Mouse (Mus musculus) MEL (cell line): ENCODE data around the gene Arhgap21. TPM values are rescaled to one million over a fixed set of nuclear protein-coding genes. Genes with fewer than 3 reads are reported as not detected.

Experiments used
- DNase-seq: peaks from one replicate; pipeline ENCODE4 v3.0.0; 2011; ENCODE audit warnings: low read depth, low spot score
- H3K27ac ChIP-seq: 2 replicates; pipeline ENCODE4 v1.5.1; 2012; ENCODE audit warnings: low read depth, mild to moderate bottlenecking, control low read depth, low read length, moderate library complexity; ENCODE audit not compliant: control insufficient read depth
- H3K27me3 ChIP-seq, 2 experiments: fragments of 150-350 bp in 1 of 2; sonication (generic) in 1 of 2; 2 replicates each; pipeline ENCODE4 v1.6.1; 2012; ENCODE audit warnings: low read length in 2 of 2, mild to moderate bottlenecking in 2 of 2, improper control_type of control experiment in 1 of 2, moderate library complexity in 1 of 2; ENCODE audit not compliant: insufficient read depth in 2 of 2, control insufficient read depth in 1 of 2
- H3K36me3 ChIP-seq, 2 experiments: 2 replicates each; pipeline ENCODE4 v1.6.1; 2012 to 2014; ENCODE audit warnings: low read length in 2 of 2, improper control_type of control experiment in 1 of 2, inconsistent platforms in 1 of 2, mild to moderate bottlenecking in 1 of 2; ENCODE audit not compliant: insufficient read depth in 2 of 2, control insufficient read depth in 1 of 2
- H3K4me1 ChIP-seq, 2 experiments: fragments of 150-350 bp in 1 of 2; sonication (generic) in 1 of 2; 2 replicates each; pipeline ENCODE4 v1.6.1; 2012; ENCODE audit warnings: low read length in 2 of 2, improper control_type of control experiment in 1 of 2, mild to moderate bottlenecking in 1 of 2; ENCODE audit not compliant: insufficient read depth in 2 of 2, control insufficient read depth in 1 of 2
- H3K4me3 ChIP-seq, 2 experiments: fragments of 150-350 bp in 1 of 2; sonication (generic) in 1 of 2; 2 replicates each; pipeline ENCODE4 v1.5.1; 2012; ENCODE audit warnings: low read depth in 2 of 2, low read length in 2 of 2, mild to moderate bottlenecking in 2 of 2, moderate library complexity in 2 of 2, control low read depth in 1 of 2, improper control_type of control experiment in 1 of 2; ENCODE audit not compliant: control insufficient read depth in 1 of 2, insufficient read depth in 1 of 2
- H3K79me2 ChIP-seq: 2 replicates; pipeline ENCODE4 v1.6.1; 2012; ENCODE audit warnings: mild to moderate bottlenecking, low read length, moderate library complexity; ENCODE audit not compliant: control insufficient read depth, poor library complexity, insufficient read depth
- H3K9ac ChIP-seq: 2 replicates; pipeline ENCODE4 v1.6.1; 2012; ENCODE audit warnings: low read depth, mild to moderate bottlenecking, control low read depth, low read length, moderate library complexity; ENCODE audit not compliant: control insufficient read depth, poor library complexity, severe bottlenecking
- H3K9me3 ChIP-seq: fragments of 150-350 bp; sonication (generic); replicated peaks from 2 replicates; pipeline ENCODE4 v1.6.1; 2012; ENCODE audit warnings: mild to moderate bottlenecking, low read length, improper control_type of control experiment, moderate library complexity; ENCODE audit not compliant: insufficient read depth
- CHD1 ChIP-seq: IDR thresholded peaks from 2 replicates; pipeline ENCODE4 v1.6.1; 2012; ENCODE audit warnings: low read depth, mild to moderate bottlenecking, inconsistent platforms, low read length, improper control_type of control experiment
- CHD2 ChIP-seq: IDR thresholded peaks from 2 replicates; pipeline ENCODE4 v1.6.1; 2011; ENCODE audit warnings: low read length, improper control_type of control experiment
- CTCF ChIP-seq, 3 experiments: IDR thresholded peaks in 2 of 3; conservative IDR thresholded peaks in 1 of 3; 2 replicates each; pipeline ENCODE4 v1.5.1; 2011 to 2012; ENCODE audit warnings: low read length in 3 of 3, low read depth in 2 of 3, mild to moderate bottlenecking in 2 of 3, improper control_type of control experiment in 1 of 3, inconsistent platforms in 1 of 3, mixed read lengths in 1 of 3, moderate library complexity in 1 of 3; ENCODE audit not compliant: control insufficient read depth in 1 of 3, insufficient read depth in 1 of 3, poor library complexity in 1 of 3, severe bottlenecking in 1 of 3
- ELF1 ChIP-seq: IDR thresholded peaks from 2 replicates; pipeline ENCODE4 v1.6.1; 2014; ENCODE audit warnings: low read depth, mild to moderate bottlenecking, inconsistent platforms, low read length, improper control_type of control experiment, moderate library complexity
- ETS1 ChIP-seq: IDR thresholded peaks from 2 replicates; pipeline ENCODE4 v1.6.1; 2012; ENCODE audit warnings: low read depth, mild to moderate bottlenecking, inconsistent platforms, low read length, improper control_type of control experiment, moderate library complexity
- GATA1 ChIP-seq: IDR thresholded peaks from 2 replicates; pipeline ENCODE4 v1.6.1; 2011; ENCODE audit warnings: low read depth, low read length, improper control_type of control experiment
- HCFC1 ChIP-seq: IDR thresholded peaks from 2 replicates; pipeline ENCODE4 v1.6.1; 2012; ENCODE audit warnings: low read depth, mild to moderate bottlenecking, inconsistent platforms, low read length, improper control_type of control experiment, moderate library complexity
- JUND ChIP-seq: IDR thresholded peaks from 2 replicates; pipeline ENCODE4 v1.6.1; 2011; ENCODE audit warnings: low read depth, mild to moderate bottlenecking, improper control_type of control experiment, low read length
- KAT2A ChIP-seq: conservative IDR thresholded peaks from 2 replicates; pipeline ENCODE4 v1.6.1; 2012; ENCODE audit warnings: low read depth, low read length, improper control_type of control experiment, inconsistent platforms
- MAFK ChIP-seq: IDR thresholded peaks from 2 replicates; pipeline ENCODE4 v1.6.1; 2011; ENCODE audit warnings: low read depth, mild to moderate bottlenecking, low read length, improper control_type of control experiment, borderline replicate concordance
- MAX ChIP-seq: IDR thresholded peaks from 2 replicates; pipeline ENCODE4 v1.6.1; 2011; ENCODE audit warnings: low read length, improper control_type of control experiment
- MXI1 ChIP-seq: IDR thresholded peaks from 2 replicates; pipeline ENCODE4 v1.6.1; 2011; ENCODE audit warnings: mild to moderate bottlenecking, low read depth, low read length, improper control_type of control experiment
- MYB ChIP-seq: IDR thresholded peaks from 2 replicates; pipeline ENCODE4 v1.6.1; 2011; ENCODE audit warnings: mild to moderate bottlenecking, low read depth, low read length, improper control_type of control experiment
- NELFE ChIP-seq: IDR thresholded peaks from 2 replicates; pipeline ENCODE4 v1.6.1; 2011; ENCODE audit warnings: low read depth, low read length, improper control_type of control experiment
- POLR2AphosphoS5 ChIP-seq: IDR thresholded peaks from 2 replicates; pipeline ENCODE4 v1.6.1; 2012; ENCODE audit warnings: low read depth, borderline replicate concordance, mild to moderate bottlenecking, inconsistent platforms, low read length, moderate library complexity, mixed read lengths
- RAD21 ChIP-seq: IDR thresholded peaks from 2 replicates; pipeline ENCODE4 v1.6.1; 2011; ENCODE audit warnings: mild to moderate bottlenecking, low read depth, low read length, improper control_type of control experiment
- RCOR1 ChIP-seq: IDR thresholded peaks from 2 replicates; pipeline ENCODE4 v1.6.1; 2012; ENCODE audit warnings: low read depth, mild to moderate bottlenecking, inconsistent platforms, low read length, improper control_type of control experiment
- SIN3A ChIP-seq: IDR thresholded peaks from 2 replicates; pipeline ENCODE4 v1.6.1; 2012; ENCODE audit warnings: low read length, improper control_type of control experiment, inconsistent platforms
- SMC3 ChIP-seq: IDR thresholded peaks from 2 replicates; pipeline ENCODE4 v1.6.1; 2011; ENCODE audit warnings: low read depth, low read length, improper control_type of control experiment
- TAL1 ChIP-seq: IDR thresholded peaks from 2 replicates; pipeline ENCODE4 v1.6.1; 2012; ENCODE audit warnings: mild to moderate bottlenecking, inconsistent platforms, low read length, moderate library complexity, mixed read lengths
- TBP ChIP-seq: IDR thresholded peaks from 2 replicates; pipeline ENCODE4 v1.8.0; 2011; ENCODE audit warnings: low read depth, low read length, improper control_type of control experiment
- UBTF ChIP-seq: IDR thresholded peaks from 2 replicates; pipeline ENCODE4 v1.6.1; 2012; ENCODE audit warnings: low read depth, mild to moderate bottlenecking, inconsistent platforms, low read length, improper control_type of control experiment, moderate library complexity, borderline replicate concordance; ENCODE audit not compliant: insufficient read depth
- USF2 ChIP-seq, 2 experiments: IDR thresholded peaks; 2 replicates each; pipeline ENCODE4 v1.6.1; 2011 to 2012; ENCODE audit warnings: improper control_type of control experiment in 2 of 2, low read length in 2 of 2, borderline replicate concordance in 1 of 2, inconsistent platforms in 1 of 2, low read depth in 1 of 2, mild to moderate bottlenecking in 1 of 2; ENCODE audit not compliant: insufficient read depth in 1 of 2
- polyA plus RNA-seq, 2 experiments: library from polyadenylated mRNA; stranded (reverse) in 1 of 2; unstranded in 1 of 2; fragments of >175 nt in 1 of 2; fragments of >200 nt in 1 of 2; gene quantifications; 2 replicates each; pipeline versions ENCODE4 v1.2.1 to v1.2.4; 2012; ENCODE audit warnings: low replicate concordance in 2 of 2, low read depth in 1 of 2; ENCODE audit not compliant: insufficient read length in 2 of 2, insufficient read depth in 1 of 2, missing spikeins in 1 of 2
- total RNA-seq: library from RNA; depleted of rRNA; stranded (reverse); fragments of 300-350 nt; gene quantifications from 2 replicates; pipeline ENCODE4 v1.2.3, GENCODE M21; 2012

The Arhgap21 gene
- total and polyA plus RNA-seq, 3 experiments = 12.4 to 104 (median 30.6) TPM

- no peak overlapping the region for H3K27ac ChIP-seq
- TF ChIP-seq SMC3 (no peak), CHD1 (no peak), TBP (no peak), POLR2AphosphoS5 (no peak), MAX (no peak), MAFK (no peak), GATA1 (no peak), ETS1 (no peak), ELF1 (no peak), HCFC1 (no peak), JUND (no peak), SIN3A (no peak), MXI1 (no peak)
- TF ChIP-seq, all 39 proteins: peak for 0
- no peaks in the 10 kb centered on the region for H3K27me3 ChIP-seq
- H3K4me1 ChIP-seq = no peaks in the 10 kb centered on the region
- no peak overlapping the region for H3K4me3 ChIP-seq
- H3K36me3 ChIP-seq = no peaks in the 10 kb centered on the region
- DNase-seq = no peak
- H3K9ac ChIP-seq = no peak overlapping the region
- no peaks in the 10 kb centered on the region for H3K79me2 ChIP-seq
- no peaks in the 10 kb centered on the region for H3K9me3 ChIP-seq
Measured at GRCm38 (mm10) chr2:20826258-20826657, 142.4 kb downstream of the Arhgap21 start.

DNA sequence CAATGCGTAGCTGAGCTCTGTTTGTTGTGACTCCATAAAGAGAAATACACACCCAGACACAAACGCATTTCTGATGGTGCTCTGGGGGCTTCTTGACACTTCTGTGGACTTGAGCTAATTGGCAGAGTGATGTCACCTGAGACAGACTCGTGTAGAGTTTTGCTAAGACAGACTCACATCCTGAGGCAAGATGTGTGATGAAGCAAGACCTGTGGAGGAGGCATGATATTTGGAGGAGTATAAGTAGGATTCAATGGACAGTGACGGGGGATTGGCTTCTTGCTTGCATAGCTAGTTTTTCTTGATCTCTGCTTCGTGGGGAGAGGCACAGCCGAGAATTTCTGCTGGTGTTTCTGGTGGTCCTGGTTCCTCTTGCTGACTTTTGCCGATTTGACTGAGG lies 150.5 kb downstream of the Arhgap21 start:
- no peaks in the 10 kb centered on the region for H3K27me3 ChIP-seq
- no peaks in the 10 kb centered on the region for H3K4me1 ChIP-seq
- no peak overlapping the region for H3K9ac ChIP-seq
- no peaks in the 10 kb centered on the region for H3K9me3 ChIP-seq
- no peaks in the 10 kb centered on the region for H3K36me3 ChIP-seq
- H3K27ac ChIP-seq = no peak overlapping the region
- TF ChIP-seq POLR2AphosphoS5 = no peak
- no peak for TF ChIP-seq JUND
- TF ChIP-seq CHD2 = no peak
- TF ChIP-seq KAT2A = no peak
- TF ChIP-seq USF2 (IDR thresholded peaks at IDR 0.05; ENCODE audit: borderline replicate concordance in 1 of 2, insufficient read depth in 1 of 2, low read depth in 1 of 2, low read length in 2 of 2) = no peak
- TF ChIP-seq, all 39 proteins: peak for 0
- no peak for DNase-seq
- H3K4me3 ChIP-seq = no peak overlapping the region
- no peaks in the 10 kb centered on the region for H3K79me2 ChIP-seq

- no peaks in the 10 kb centered on the region for H3K9me3 ChIP-seq
- H3K79me2 ChIP-seq = no peaks in the 10 kb centered on the region
- no peaks in the 10 kb centered on the region for H3K4me1 ChIP-seq
- peak; percentile 42 for DNase-seq
- no peak for TF ChIP-seq RCOR1
- no peak for TF ChIP-seq TAL1
- TF ChIP-seq MYB = no peak
- peak; percentile 8 for TF ChIP-seq RAD21
- peak in 2 of 3 experiments; percentile 47 to 48; a peak in 4 of 6 replicates for TF ChIP-seq CTCF (IDR thresholded peaks at IDR 0.05 in 2 of 3, conservative IDR thresholded peaks at IDR 0.05 in 1 of 3; ENCODE audit: control insufficient read depth in 1 of 3, insufficient read depth in 1 of 3, low read depth in 2 of 3, low read length in 3 of 3, poor library complexity in 1 of 3, severe bottlenecking in 1 of 3)
- TF ChIP-seq TBP = peak; percentile 80; the same call in 1 of the 2 replicates
- TF ChIP-seq CHD2 = no peak
- TF ChIP-seq NELFE = no peak
- TF ChIP-seq JUND = no peak
- TF ChIP-seq ELF1 = no peak
- TF ChIP-seq SMC3 = peak; percentile 15; the same call in 1 of the 2 replicates
- no peak for TF ChIP-seq UBTF
- TF ChIP-seq, all 39 proteins: peak for 4
- Histone ChIP-seq H3K9ac (no peak overlapping the region), H3K27me3 (no peaks in the 10 kb centered on the region), H3K4me3 (no peak overlapping the region), H3K36me3 (no peaks in the 10 kb centered on the region), H3K27ac (no peak overlapping the region)
Measured at GRCm38 (mm10) chr2:20813986-20814385, 154.7 kb downstream of the Arhgap21 start.
